Mouse (Mus musculus): ENCODE measurements around the gene Zpr1.

Zpr1 gene

DNA sequence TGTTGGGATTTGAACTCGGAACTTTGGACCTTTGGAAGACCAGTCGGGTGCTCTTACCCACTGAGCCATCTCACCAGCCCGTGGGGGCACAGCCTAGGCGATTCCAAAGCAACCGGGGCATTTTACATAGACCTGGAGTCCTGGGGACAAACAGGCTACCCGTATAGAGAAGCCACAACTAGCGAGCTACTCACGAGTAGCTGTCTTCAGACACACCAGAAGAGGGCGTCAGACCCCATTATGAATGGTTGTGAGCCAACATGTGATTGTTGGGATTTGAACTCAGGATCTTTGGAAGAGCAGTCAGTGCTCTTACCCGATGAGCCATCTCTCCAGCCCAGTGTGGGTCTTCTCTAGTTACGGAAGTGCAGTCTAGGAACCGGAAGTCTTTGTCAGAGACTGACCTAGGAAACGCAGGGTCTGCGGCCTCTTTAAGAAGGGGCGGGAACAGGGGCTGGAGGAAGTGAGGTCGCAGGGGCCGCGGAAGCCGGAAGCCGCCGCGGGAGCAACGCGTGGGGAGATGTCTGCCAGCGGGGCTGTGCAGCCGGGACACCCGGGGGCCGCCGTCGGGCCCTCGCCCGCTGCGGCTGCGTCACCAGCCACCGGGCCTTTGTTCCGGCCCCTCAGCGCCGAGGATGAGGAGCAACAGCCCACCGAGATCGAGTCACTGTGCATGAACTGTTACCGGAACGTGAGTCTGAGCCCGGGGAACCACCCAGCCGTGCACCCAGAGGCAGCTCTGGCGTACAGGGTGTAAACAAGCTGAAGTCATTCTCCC, at the start of gene Zpr1:
Gene Zpr1, plus strand, starts transcription at position 388 of the 778 bp plus-strand sequence.
- in situ Hi-C loops (cut with MboI, MseI) = no loop called here

DNA sequence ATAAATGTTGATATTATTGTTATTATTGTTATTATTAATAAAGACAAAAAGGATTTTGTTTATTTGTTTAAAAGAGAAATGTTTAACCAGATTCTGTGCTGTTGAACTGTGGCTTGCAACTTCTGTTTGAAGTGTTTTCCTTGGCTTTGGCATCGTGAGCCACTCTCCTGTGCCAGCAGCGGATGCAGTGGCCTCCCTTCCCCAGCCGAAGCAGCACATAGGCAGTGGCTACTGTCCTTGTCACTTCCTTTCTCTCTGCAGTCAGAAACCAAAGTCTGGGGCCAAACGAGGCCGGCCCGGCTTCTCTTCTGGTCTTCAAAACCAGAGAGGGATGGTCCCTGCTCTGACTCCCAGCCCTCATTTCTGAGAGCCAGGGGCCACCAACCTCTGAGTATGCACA, 49.8 kb upstream of the Zpr1 start:
- in situ Hi-C loops (cut with MboI, MseI) = no loop called here

DNA sequence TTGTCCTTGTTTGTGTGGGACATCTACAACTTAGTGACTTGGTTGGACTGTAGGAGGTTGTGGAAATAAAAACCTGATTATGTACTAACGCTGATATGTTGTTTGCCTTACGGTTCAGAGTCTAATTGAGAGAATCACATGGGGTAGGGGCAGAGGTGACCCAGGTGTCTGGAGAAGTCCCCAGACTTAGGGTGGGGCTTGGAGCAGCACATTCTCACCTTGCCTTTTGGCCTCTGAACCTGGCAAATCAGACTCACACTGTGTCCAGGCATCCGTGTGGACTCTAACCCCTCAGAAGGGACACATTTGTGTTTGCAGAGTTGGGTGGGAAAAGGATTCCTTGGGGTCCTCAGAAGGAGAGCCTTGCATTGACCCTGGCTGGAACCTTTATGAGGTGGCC, 48.8 kb upstream of the Zpr1 start:
- in situ Hi-C loops (cut with MboI, MseI) = no loop called here

DNA sequence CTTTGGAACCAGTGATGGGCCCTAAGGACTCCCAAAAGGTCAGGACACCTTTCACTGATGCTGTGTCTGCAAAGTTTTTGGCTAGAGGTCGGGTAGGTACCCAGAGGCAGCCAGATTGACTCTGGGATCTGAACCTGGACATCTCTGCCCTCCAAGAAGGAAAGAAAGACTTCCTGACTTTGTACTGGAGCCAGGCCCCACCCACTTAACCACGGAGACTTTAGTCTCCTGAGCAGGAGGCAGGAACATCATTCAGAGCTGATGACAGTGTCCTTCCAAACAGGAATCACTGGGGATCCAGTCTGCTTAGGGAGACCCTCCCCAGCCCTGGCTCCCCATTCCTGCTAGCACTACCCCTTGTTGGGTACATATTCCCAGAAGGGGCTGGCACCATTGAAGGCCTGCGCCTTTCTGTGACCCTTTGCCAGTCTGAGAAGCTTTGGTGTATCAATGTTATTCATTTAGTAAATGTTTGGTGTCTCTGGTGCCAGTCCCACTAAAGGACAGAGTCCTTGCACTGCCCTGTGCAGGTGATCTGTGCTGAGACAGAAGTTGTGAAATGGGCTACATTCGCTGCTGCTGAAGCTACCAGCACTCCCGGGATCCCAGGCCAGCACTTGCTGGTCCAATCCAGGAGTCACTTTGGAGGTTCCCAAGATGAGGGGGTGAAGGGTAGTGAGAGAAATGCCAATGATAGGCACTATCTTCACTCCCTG, 47.8 kb upstream of the Zpr1 start:
- in situ Hi-C loops (cut with MboI, MseI) = no loop called here

DNA sequence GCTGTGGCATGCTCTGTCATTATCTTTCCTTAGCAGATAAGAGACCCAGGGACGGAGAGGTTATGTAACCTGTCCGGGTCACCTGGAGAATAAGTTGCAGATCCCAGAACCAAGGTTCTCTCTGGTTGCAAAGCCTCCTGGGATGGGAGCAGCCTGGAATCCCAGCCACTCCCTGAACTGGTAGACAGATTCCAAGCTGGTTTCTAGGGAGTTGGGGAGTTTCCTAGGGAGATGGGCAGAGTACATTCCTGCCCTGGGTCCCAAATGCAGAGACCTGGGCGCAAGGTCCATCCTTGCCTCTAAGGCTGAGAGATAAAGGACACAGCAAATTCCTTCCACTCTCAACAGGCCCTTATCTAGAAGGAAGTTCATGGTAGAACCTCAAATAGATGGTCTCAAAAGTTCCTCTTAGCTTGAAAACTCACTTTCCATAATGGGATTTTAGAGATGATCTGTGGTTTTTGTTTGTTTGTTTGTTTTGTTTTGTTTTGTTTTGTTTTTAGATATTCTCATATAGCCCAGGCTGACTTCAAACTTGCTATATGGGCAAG, 45.7 kb upstream of the Zpr1 start:
- in situ Hi-C loops (cut with MboI, MseI) = no loop called here

DNA sequence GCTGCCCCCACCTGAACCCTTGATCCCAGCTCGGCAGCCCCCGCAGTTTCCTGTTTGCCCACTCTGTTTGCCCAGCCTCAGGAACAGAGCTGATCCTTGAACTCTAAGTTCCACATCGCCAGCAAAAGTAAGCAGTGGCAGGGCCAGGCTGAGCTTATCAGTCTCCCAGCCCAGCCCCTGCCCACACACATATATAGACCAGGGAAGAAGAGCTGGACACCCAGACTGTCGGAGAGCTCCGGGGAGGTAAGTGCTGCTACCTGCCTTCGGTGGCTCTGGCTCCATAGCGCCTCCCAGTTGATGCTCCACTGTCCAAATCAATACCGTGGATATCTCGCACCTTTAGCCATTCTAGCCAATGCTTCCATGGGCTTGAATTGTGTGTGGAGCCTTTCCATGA, 44.4 kb upstream of the Zpr1 start, which contains the start of gene Apoa1:
Gene Apoa1, plus strand, starts transcription at position 90 of the 400 bp plus-strand sequence.
- in situ Hi-C loops (cut with MboI, MseI) = no loop called here

DNA sequence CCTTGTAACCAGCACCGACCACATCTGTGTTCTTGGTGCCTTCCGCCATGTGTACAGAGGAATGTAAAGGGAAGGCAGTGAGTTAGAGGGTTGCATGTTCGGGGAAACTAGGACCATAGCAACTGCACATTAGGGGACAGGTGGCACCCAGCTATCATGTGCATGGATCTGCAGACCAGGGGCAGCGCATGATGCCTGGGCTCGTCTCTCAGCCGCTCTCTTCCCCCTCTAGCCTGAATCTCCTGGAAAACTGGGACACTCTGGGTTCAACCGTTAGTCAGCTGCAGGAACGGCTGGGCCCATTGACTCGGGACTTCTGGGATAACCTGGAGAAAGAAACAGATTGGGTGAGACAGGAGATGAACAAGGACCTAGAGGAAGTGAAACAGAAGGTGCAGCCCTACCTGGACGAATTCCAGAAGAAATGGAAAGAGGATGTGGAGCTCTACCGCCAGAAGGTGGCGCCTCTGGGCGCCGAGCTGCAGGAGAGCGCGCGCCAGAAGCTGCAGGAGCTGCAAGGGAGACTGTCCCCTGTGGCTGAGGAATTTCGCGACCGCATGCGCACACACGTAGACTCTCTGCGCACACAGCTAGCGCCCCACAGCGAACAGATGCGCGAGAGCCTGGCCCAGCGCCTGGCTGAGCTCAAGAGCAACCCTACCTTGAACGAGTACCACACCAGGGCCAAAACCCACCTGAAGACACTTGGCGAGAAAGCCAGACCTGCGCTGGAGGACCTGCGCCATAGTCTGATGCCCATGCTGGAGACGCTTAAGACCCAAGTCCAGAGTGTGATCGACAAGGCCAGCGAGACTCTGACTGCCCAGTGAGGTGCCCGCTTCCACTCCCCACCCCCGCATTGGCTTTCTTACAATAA, 43.1 kb upstream of the Zpr1 start:
- in situ Hi-C loops (cut with MboI, MseI) = no loop called here

DNA sequence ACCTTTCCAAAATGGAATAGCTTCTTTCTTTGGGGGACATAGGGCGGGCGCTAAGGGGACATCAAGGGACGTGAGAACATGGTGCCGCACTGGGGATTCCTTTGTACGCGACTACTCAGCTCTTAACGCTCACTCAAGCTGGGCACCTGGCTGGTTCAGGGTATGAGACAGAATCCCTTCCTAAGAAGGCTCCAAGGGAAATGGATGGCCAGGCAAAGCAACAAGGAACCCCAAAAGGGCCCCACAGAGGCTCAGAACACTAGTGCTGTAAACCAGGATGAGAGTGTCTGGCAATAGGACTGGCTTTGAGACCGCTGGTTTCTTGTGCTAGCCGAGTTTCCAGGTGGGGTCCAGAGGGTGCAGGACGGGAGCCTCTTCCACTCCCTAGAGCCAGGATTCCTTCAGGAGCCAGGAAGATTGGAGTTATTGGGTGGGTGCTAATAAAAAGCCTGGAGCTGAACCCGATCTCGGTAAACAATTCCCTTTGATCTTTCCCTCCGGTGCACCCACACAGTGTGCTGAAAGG, 42.4 kb upstream of the Zpr1 start:
- in situ Hi-C loops (cut with MboI, MseI) = no loop called here

DNA sequence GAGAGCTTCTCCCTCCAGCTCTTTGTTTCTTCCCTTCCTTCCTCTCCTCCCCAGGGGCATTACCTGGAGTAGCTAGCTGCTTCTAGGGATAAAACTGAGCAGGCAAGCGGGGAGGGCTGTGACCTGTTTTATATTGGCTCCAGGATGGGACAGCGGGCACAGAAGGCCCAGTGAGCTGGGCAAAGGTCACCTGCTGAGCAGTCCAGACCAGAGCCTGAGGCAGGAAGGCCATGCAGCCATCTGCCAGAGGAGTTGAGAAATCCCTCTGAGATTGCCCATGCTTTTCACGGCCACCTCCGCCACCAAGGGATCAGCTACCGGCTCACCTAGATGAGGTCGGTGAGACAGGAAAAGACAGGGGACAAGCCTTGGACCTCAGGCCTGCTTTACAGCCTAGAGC, 37.7 kb upstream of the Zpr1 start:
- in situ Hi-C loops (cut with MboI, MseI) = no loop called here

DNA sequence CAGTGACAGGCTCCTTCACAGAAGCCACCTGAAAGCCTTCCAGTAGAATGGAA, 37.4 kb upstream of the Zpr1 start, which contains the start of gene Apoc3:
Gene Apoc3, minus strand, starts transcription at position 41 of the 53 bp plus-strand sequence.
- in situ Hi-C loops (cut with MboI, MseI) = no loop called here

DNA sequence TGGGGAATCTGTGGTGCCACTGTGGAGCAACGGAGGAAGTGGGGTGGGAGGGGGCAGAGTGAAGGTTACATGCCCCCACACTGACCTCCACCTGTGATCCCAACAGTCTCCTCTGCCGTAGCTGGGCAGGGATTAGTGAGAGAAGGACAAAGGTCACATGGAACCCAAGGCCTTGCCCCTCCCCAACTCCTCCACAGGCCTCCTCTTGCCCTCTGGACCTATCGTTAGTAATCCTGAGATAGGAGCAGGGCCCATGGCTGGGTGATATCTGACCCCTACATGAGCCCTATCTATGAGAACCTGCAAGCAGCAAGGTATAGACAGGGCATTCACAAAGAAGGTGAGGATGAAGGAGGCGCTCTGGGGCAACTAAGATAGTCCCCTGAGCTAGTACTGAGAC, 37.2 kb upstream of the Zpr1 start:
- in situ Hi-C loops (cut with MboI, MseI) = no loop called here

DNA sequence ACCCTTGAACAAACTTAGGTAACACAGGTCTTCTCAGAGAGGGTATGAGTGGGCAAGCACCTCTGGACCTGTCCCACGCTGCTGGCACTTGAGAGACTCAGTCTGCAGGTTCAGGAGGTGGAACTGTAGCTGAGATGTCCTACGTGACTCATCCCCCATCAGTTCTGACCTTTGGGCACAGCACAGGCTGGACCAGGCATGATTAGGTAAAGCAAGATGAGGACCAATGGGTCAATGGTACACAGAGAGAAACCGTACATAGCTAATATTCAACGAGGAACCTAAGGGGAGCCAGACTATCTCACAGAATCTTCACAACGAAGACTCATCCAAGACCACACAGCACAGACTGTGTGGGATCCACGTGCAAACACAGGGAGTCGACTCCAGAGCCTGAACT, 34.0 kb upstream of the Zpr1 start:
- in situ Hi-C loops (cut with MboI, MseI) = no loop called here

DNA sequence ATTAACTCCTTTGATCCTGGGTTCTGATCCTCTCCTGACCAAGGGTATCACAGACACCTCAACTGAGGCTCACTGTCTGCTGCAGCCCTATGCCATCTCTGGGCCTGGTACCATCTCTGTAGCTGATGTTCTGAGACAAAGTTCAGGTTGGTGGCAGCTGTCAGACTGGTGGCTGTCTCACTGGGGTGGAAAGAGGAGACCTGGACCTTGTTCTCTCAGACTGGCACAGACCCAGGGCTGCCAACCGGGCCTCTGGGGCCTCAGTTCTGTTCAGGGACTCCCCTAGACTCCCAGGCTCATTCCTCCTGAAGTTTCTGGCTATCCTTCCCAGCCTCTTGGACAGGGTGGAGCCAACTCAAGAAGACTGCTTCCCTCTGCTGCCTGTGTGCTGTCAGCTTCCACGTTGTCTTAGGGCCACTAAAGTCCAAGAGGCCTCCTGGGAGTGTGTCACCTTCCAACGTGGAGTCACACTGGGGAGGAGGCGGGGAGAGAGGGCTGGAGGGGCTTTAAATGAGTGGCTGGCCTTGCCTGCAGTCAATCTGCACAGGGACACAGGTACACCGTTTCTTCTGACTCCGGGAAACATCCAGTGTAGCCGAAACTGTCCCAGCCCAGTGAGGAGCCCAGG, 32.2 kb upstream of the Zpr1 start, which contains the start of gene Apoa4:
Gene Apoa4, plus strand, starts transcription at position 171 of the 628 bp plus-strand sequence.
- in situ Hi-C loops (cut with MboI, MseI) = no loop called here

DNA sequence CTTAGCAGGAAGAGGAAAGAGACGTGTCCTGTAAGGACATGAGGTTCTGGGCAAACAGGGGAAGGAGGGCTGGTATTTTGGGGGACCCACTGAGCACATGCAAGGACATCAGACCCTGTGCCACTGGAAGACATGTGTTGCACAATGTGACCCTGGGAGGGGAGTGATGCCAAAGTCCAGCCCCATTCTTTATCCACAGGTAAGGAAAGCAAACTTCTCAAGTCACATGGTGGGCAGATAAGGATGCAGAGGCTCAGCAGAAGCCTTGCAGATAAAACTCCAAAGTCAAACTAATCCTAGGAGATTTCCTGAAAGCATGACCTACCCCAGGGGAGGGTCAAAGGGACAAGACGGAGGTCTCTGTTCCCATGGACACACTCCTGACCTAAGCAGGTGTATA, 31.0 kb upstream of the Zpr1 start:
- in situ Hi-C loops (cut with MboI, MseI) = no loop called here

DNA sequence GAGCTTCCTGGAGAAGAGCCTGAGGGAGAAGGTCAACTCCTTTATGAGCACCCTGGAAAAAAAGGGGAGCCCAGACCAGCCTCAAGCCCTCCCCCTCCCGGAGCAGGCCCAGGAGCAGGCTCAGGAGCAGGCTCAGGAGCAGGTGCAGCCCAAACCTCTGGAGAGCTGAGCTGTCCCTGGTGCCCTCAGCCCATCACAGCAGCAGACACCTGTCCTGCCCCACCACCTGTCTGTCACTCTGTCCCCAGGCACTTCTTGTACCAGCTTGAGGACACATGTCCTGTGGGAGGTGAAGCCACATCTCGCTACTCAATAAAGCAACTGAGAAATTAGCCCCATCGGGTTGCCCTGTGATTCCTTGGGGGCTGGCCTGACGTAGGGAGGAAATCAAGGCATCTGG, 29.7 kb upstream of the Zpr1 start:
- in situ Hi-C loops (cut with MboI, MseI) = no loop called here

DNA sequence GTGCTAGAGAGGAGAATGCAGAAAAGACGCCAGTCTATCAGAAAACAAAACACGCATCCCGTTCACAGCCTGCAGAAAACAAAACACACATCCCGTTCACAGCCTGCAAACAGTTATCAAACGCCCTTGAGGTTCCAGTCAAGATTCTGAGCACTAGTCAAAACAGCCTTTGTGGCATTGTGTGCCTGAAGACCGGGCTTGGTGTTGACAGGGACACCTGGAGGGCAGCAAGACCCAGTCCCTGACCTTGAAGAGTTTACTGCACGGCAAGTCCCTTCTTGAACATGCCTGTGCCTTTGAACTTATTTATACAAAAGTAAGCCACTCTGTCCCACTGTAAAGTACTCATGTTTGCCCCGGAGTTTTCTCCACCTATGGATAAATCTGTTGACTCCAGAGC, 29.3 kb upstream of the Zpr1 start:
- in situ Hi-C loops (cut with MboI, MseI) = no loop called here

DNA sequence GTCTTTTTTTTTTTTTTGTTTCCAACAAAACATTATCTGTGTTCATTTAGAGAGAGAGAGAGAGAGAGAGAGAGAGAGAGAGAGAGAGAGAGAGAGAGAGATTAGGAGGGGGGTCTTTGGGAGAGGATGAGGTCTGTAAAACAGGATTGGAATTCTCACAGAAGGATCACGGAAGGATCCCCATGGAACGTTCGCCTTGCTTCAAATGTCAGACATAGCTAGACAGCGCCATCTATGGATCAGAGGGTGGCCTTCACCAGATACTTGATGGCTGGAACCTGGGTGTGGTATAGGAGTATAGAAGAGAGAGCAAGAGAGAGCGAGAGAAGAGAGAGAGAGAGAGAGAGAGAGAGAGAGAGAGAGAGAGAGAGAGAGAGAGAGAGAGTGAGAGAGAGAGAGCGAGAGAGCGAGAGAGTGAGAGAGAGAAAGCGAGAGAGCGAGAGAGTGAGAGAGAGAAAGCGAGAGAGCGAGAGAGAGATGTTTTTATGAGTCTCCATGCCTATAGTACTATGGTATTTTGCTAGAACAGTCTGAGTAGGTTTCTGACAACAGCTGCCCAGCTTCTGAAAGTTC, 26.0 kb upstream of the Zpr1 start:
- in situ Hi-C loops (cut with MboI, MseI) = no loop called here

DNA sequence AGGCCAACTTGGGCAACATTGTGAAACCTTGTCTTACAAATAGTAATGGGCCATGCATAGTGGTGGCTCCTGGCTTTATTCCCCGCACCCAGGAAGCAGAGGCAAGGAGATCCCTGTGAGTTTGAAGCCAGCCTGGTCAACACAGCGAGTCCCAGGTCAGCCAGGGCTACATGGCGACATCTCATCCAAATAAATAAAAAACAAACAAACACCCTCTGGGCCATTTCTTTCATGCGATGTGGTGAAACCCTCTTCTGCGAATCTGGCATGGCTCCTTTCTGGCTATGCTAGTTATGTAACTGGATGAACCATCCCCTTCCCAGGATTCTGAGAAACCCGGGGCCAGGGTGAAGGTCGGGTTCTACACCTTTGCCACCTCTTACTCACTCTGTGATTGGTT, 16.7 kb upstream of the Zpr1 start:
- in situ Hi-C loops (cut with MboI, MseI) = loop anchor here (5.0 kb wide), 1 partner anchor 264 kb away; no protein-coding TSS in a partner anchor

DNA sequence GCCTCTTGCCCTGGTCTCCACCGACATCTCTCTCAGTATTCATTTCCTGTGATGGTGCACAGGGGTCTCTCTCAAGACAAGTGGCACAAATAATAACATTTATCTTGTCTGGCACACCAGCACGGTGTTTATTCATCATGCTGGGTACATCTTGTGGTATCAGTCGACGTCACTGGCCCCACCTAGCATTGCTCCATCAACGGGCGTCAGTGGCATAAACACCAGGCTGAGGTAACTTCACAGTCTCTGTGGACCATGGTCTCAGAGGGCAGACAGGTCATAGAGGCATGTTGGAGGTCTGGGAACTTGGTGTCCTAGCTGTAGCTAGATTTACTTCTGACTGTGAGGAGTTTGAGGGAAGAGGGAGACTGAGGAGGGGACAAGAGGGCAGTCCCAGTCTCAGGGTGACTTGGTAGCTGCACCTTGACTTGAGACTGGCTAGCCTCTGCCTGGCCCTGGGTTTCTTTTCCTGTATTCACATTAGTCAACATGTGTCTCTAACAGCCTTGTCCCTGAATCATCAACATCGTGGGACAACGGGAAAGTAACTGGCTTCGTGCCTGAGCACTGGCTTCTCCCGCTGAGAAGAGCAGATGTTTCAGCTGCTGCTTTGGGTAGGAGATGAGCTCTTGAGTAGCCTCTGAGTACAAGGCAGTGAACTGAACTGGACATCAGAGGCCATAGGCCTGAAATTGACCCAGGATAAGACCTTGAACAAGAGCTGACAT, 16.0 kb upstream of the Zpr1 start:
- in situ Hi-C loops (cut with MboI, MseI) = loop anchor here (5.0 kb wide), 1 partner anchor 265 kb away; no protein-coding TSS in a partner anchor

DNA sequence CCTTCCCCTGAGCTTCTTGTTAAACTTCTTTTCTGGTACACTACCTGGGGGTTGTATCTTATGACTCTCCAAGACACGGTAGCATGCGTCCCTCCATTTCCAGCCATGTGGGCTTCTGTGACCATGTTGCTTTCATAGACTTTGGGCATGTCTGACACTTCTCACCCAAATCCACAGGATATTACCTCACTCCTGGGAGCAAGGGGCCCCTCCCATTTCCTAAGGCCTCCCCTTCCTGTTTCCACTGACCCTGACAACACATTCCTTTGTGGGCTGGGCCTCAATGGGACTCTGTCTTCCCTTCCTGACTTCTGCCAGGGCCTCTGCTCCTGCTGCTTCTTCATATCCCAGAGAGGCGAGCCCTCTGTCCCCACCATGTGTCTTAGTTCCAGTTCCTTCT, 15.3 kb upstream of the Zpr1 start:
- in situ Hi-C loops (cut with MboI, MseI) = loop anchor here (5.0 kb wide), 1 partner anchor 265 kb away; no protein-coding TSS in a partner anchor

Measured in T-helper 2 cell (primary cell).